ENCODE assay signal across 1 mouse cellular context in the genomic region with DNA sequence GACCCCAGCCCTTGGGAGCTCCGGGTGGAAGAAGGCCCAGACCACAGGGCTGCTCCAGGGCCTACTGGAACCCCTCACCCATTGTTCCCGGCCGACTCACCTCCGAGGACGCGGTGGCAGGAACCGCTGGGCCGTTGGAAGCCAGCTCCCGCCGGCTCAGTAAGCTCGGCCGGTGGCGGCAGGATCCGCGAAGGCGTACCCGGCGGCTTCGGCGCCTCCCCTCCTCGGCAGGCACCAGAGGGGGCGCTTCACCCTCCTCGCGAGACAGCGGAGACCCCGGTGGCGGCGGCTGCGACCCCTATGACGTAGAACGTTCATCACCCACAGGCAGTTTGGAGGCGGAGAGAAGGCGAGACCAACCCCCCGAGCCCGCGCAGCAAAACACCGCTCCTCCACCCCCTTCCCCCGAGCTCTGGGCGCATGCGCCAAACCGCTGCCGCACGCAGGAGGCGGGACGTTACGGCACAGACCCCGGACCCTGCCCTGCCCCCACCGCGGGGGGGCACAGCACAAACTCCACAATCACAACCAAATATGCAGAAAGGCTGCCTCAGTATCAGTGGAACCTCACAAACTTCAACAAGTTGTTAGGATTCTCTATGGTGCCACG.
TF ChIP-seq lines count a peak whose summit lies in the region.

No protein-coding gene starts in this region.

TF ChIP-seq in myocyte, 11 proteins besides CTCF, POLR2A, EP300 and RAD21:
- TF ChIP-seq POLR2AphosphoS2 (IDR thresholded peaks at IDR 0.05; ENCODE audit: insufficient read length, low read depth) (peak; percentile 72), REST (IDR thresholded peaks at IDR 0.05; ENCODE audit: insufficient read depth, insufficient read length) (no peak)
